Mouse (Mus musculus) ES-E14 (cell line): ENCODE measurements at regions not wholly inside any gene's neighbourhood (a gene's known extent, or its start where the extent isn't known, plus 50 kb on each side); places are given as distances from the start of the nearest gene placed in this dataset.

Experiments
- HCFC1 ChIP-seq: IDR thresholded peaks from 2 replicates; pipeline ENCODE4 v1.6.1; 2012; ENCODE audit warnings: low read length, inconsistent platforms, borderline replicate concordance; ENCODE audit not compliant: insufficient read depth
- ZNF384 ChIP-seq: IDR thresholded peaks from 2 replicates; pipeline ENCODE4 v1.6.1; 2012; ENCODE audit warnings: low read depth, low read length, inconsistent platforms

GRCm38 (mm10) chr3:61605469-61605868, 239.7 kb upstream of the B430305J03Rik start:
- no peak for TF ChIP-seq ZNF384
- TF ChIP-seq HCFC1, result no peak
